Mouse (Mus musculus) liver, adult 10 weeks (tissue): ENCODE results near the gene Nus1. TPM values are rescaled to one million over a fixed set of nuclear protein-coding genes. Genes with fewer than 3 reads are reported as not detected.

Experiments used
- polyA plus RNA-seq: library from polyadenylated mRNA; stranded (reverse); fragments of 350-450 nt; fragmentation: Illumina TruSeq; extraction: RNeasy Lipid Tissue Mini Kit (QIAGEN cat#74804); gene quantifications from one replicate; pipeline ENCODE4 v1.2.3, GENCODE M21; 2014; ENCODE audit warnings: low read depth, low replicate concordance

Gene Nus1
- 55.5 TPM for polyA plus RNA-seq

GRCm38 (mm10) chr10:52417299-52417997 is at the start of gene Nus1:
Nus1 (plus strand) TSS chr10:52417547.

GRCm38 (mm10) chr10:52381845-52382591 is 35.3 kb upstream of the Nus1 start, which contains the start of gene Gopc:
Gopc (minus strand) TSS chr10:52382124.

GRCm38 (mm10) chr10:52388922-52389430 is 28.4 kb upstream of the Nus1 start, which contains the start of gene Nepn:
Nepn (plus strand) TSS chr10:52388972.

Other genes with a start within 250 kb of the Nus1 start
- not detected for gene Ros1, start 222.3 kb upstream of the Nus1 start, polyA plus RNA-seq
- gene Dcbld1, start 183.9 kb upstream of the Nus1 start, polyA plus RNA-seq: 3.4 TPM
- gene Gm26741, start 58.8 kb upstream of the Nus1 start, polyA plus RNA-seq: not detected
- 32.6 TPM for gene Gopc, start 35.4 kb upstream of the Nus1 start, polyA plus RNA-seq
- not detected for gene Nepn, start 28.6 kb upstream of the Nus1 start, polyA plus RNA-seq